Mouse (Mus musculus) layer of hippocampus, adult 2 months (tissue): Measurements from ENCODE around the gene Poc1b. TPM values are rescaled to one million over a fixed set of nuclear protein-coding genes. Genes with fewer than 3 reads are reported as not detected.

ENCODE experiments used
- DNase-seq, 2 experiments: peaks; one replicate each; pipeline ENCODE4 v3.0.0; 2022; ENCODE audit warnings: low spot score in 2 of 2
- H3K27ac ChIP-seq: fragments of 200-600 bp; 2 replicates; pipeline ENCODE4 v1.8.1; 2022
- H3K4me3 ChIP-seq: fragments of 200-600 bp; 2 replicates; pipeline ENCODE4 v1.8.1; 2022; ENCODE audit warnings: mild to moderate bottlenecking
- CTCF ChIP-seq: fragments of 200-600 bp; conservative IDR thresholded peaks from 2 replicates; pipeline ENCODE4 v1.8.1; 2022; ENCODE audit warnings: antibody characterized with exemption, mild to moderate bottlenecking, moderate library complexity
- total RNA-seq, 2 experiments: library from RNA; stranded (reverse); gene quantifications; 2 replicates each; pipeline ENCODE4 v1.2.3; 2021

Gene Poc1b
- total RNA-seq, 2 experiments from 2014 or later: 6.0 to 6.1 TPM

GRCm38 (mm10) chr10:99237205-99237832 is 130.5 kb downstream of the Poc1b start:
- no peak for DNase-seq
- no peak overlapping the region for H3K4me3 ChIP-seq
- TF ChIP-seq CTCF: no peak
- H3K27ac ChIP-seq: no peak overlapping the region

- TF ChIP-seq CTCF: no peak
- no peak overlapping the region for H3K4me3 ChIP-seq
- no peak overlapping the region for H3K27ac ChIP-seq
- no peak for DNase-seq
Observed at GRCm38 (mm10) chr10:99238537-99238936, 131.7 kb downstream of the Poc1b start.

- no peak for DNase-seq
- no peak for TF ChIP-seq CTCF
- Histone ChIP-seq H3K27ac (0 out of 2 replicates have a peak overlapping the region, but pooled peaks have one; percentile 51), H3K4me3 (no peak overlapping the region)
Observed at GRCm38 (mm10) chr10:99241284-99241828, 134.5 kb downstream of the Poc1b start.

GRCm38 (mm10) chr10:99241829-99242711 is 135.2 kb downstream of the Poc1b start:
- H3K4me3 ChIP-seq: no peak overlapping the region
- H3K27ac ChIP-seq: peak overlapping the region; percentile 55; the same call in 1 of the 2 replicates
- TF ChIP-seq CTCF: no peak
- peak in 1 of 2 experiments; percentile 45 for DNase-seq

- DNase-seq: no peak
- Histone ChIP-seq H3K27ac (peak overlapping the region; percentile 55; the same call in 1 of the 2 replicates), H3K4me3 (no peak overlapping the region)
- TF ChIP-seq CTCF: no peak
Observed at GRCm38 (mm10) chr10:99242721-99243120, 135.9 kb downstream of the Poc1b start.

- no peak for TF ChIP-seq CTCF
- Histone ChIP-seq H3K27ac (no peak overlapping the region), H3K4me3 (no peak overlapping the region)
- DNase-seq: no peak
Observed at GRCm38 (mm10) chr10:99243907-99244489, 137.2 kb downstream of the Poc1b start.

- no peak overlapping the region for H3K27ac ChIP-seq
- no peak overlapping the region for H3K4me3 ChIP-seq
- DNase-seq: no peak
- no peak for TF ChIP-seq CTCF
Observed at GRCm38 (mm10) chr10:99244655-99245260, 137.9 kb downstream of the Poc1b start.

GRCm38 (mm10) chr10:99246797-99247508 is 140.1 kb downstream of the Poc1b start:
- no peak for TF ChIP-seq CTCF
- Histone ChIP-seq H3K4me3 (no peak overlapping the region), H3K27ac (no peak overlapping the region)
- DNase-seq: no peak

Other genes with a start within 250 kb of the Poc1b start
- 1,000 to 10,000 TPM; 1,026 to 1,053 TPM for gene Atp2b1, start 192.6 kb upstream of the Poc1b start, total RNA-seq
- 1 to 10 TPM; 3.6 to 3.9 TPM for gene Galnt4, start 1.1 kb downstream of the Poc1b start, total RNA-seq
- not detected for gene Phxr2, start 19.3 kb downstream of the Poc1b start, total RNA-seq
- 10 to 100 TPM; 64.9 to 66.7 TPM for gene Dusp6, start 156.2 kb downstream of the Poc1b start, total RNA-seq